Mouse (Mus musculus) erythroblast, embryonic 14.5 days (primary cell): Measurements from ENCODE around the gene Cytip.

Experiments
- GATA1 ChIP-seq: IDR thresholded peaks from 2 replicates; pipeline ENCODE4 v1.6.1; 2012; ENCODE audit warnings: low read length, inconsistent platforms, mixed read lengths
- TAL1 ChIP-seq: IDR thresholded peaks from 3 replicates; pipeline ENCODE4 v1.6.1; 2012; ENCODE audit warnings: low read length, inconsistent platforms, mixed read lengths

GRCm38 (mm10) chr2:58086420-58086819, 108.9 kb downstream of the Cytip start:
- TF ChIP-seq TAL1 (no peak), GATA1 (no peak)
